Mouse (Mus musculus) liver, postnatal 0 days (tissue): ENCODE results near the gene Gm13078. TPM values are rescaled to one million over a fixed set of nuclear protein-coding genes. Genes with fewer than 3 reads are reported as not detected.

Experiments
- ATAC-seq: fragments of 200-750 bp; cut with Nextera tagmentation; 2 replicates; pipeline ENCODE4 v1.8.0; 2017; ENCODE audit warnings: mild to moderate bottlenecking, moderate library complexity
- DNase-seq: peaks from one replicate; pipeline ENCODE4 v3.0.0-alpha.2; 2016
- H3K27ac ChIP-seq: fragments of 300-500 bp; sonication (generic); 2 replicates; pipeline ENCODE4 v1.5.1; 2014; ENCODE audit warnings: antibody characterized with exemption, moderate library complexity, mild to moderate bottlenecking, low read depth
- H3K27me3 ChIP-seq: fragments of 300-500 bp; sonication (generic); 2 replicates; pipeline ENCODE4 v1.6.1; 2014; ENCODE audit warnings: low read length, control low read depth, mixed read lengths; ENCODE audit not compliant: insufficient read depth
- H3K36me3 ChIP-seq: fragments of 300-500 bp; sonication (generic); replicated peaks from 2 replicates; pipeline ENCODE4 v1.6.1; 2014; ENCODE audit warnings: mild to moderate bottlenecking, control low read depth, low read length, moderate library complexity, mixed read lengths; ENCODE audit not compliant: insufficient read depth
- H3K4me1 ChIP-seq: fragments of 300-500 bp; sonication (generic); 2 replicates; pipeline ENCODE4 v1.6.1; 2014; ENCODE audit warnings: antibody characterized with exemption, mild to moderate bottlenecking, control low read depth; ENCODE audit not compliant: insufficient read depth
- H3K4me2 ChIP-seq: fragments of 300-500 bp; sonication (generic); 2 replicates; pipeline ENCODE4 v1.6.1; 2014; ENCODE audit warnings: low read depth, mild to moderate bottlenecking, low read length, moderate library complexity, mixed read lengths
- H3K4me3 ChIP-seq: fragments of 300-500 bp; sonication (generic); 2 replicates; pipeline ENCODE4 v1.5.1; 2014; ENCODE audit warnings: low read depth, low read length
- H3K9ac ChIP-seq: fragments of 300-500 bp; sonication (generic); replicated peaks from 2 replicates; pipeline ENCODE4 v1.6.1; 2014; ENCODE audit warnings: mild to moderate bottlenecking, moderate library complexity
- H3K9me3 ChIP-seq: fragments of 300-500 bp; sonication (generic); 2 replicates; pipeline ENCODE4 v1.6.1; 2016; ENCODE audit warnings: mild to moderate bottlenecking, control low read depth, low read length, mixed read lengths
- CTCF ChIP-seq: sonication (generic); IDR thresholded peaks from 2 replicates; pipeline ENCODE4 v1.5.1; 2016; ENCODE audit warnings: antibody characterized with exemption, low read depth
- EP300 ChIP-seq: IDR thresholded peaks from 2 replicates; pipeline ENCODE4 v1.6.1; 2016; ENCODE audit warnings: antibody characterized with exemption, low read depth, mild to moderate bottlenecking
- WGBS: fragments of 180-500 bp; shearing (Covaris S2); extraction: QIAGEN DNeasy Blood & Tissue Kit; methylation state at CpG from one replicate; pipeline ENCODE4 v1.1.7; 2014; ENCODE audit not compliant: insufficient replicate concordance; 5-methylcytosine and 5-hydroxymethylcytosine counted together
- polyA plus RNA-seq: library from polyadenylated mRNA; unstranded; fragments of >200 nt; fragmentation: Nextera tagmentation; extraction: Ambion mirVana; gene quantifications from 2 replicates; pipeline ENCODE4 v1.2.1, GENCODE M21; 2015

The Gm13078 gene
- not detected in 2 replicates for polyA plus RNA-seq

GRCm38 (mm10) chr4:143719155-143719554, at the start of gene Gm13078:
Gene Gm13078 (plus strand): TSS chr4:143719455.
- TF ChIP-seq CTCF (no peak), EP300 (no peak)
- ATAC-seq, result no peak
- H3K27ac ChIP-seq, result no peak within 1 kb of the TSS
- WGBS, result 86% methylated on average over 1 of the region's 1 CpGs
- H3K4me2 ChIP-seq, result no peak within 1 kb of the TSS
- no peak within 1 kb of the TSS for H3K4me3 ChIP-seq
- H3K9ac ChIP-seq, result no peak within 1 kb of the TSS
- no peaks in the 10 kb centered on the region for H3K27me3 ChIP-seq
- no peak for DNase-seq
- H3K36me3 ChIP-seq, result no peaks in the 10 kb centered on the region
- 0 out of 2 replicates have a peak, but pooled peaks cover 3% of the 10 kb centered on the region for H3K9me3 ChIP-seq
- no peaks in the 10 kb centered on the region for H3K4me1 ChIP-seq

- DNase-seq, result no peak
- no peak within 1 kb of the TSS for H3K27ac ChIP-seq
- no peaks in the 10 kb centered on the region for H3K27me3 ChIP-seq
- no peaks in the 10 kb centered on the region for H3K4me1 ChIP-seq
- no peak for TF ChIP-seq EP300
- TF ChIP-seq CTCF, result no peak
- 68% methylated on average over 2 of the region's 2 CpGs for WGBS
- no peaks in the 10 kb centered on the region for H3K36me3 ChIP-seq
- H3K4me3 ChIP-seq, result no peak within 1 kb of the TSS
- H3K4me2 ChIP-seq, result no peak within 1 kb of the TSS
- no peak within 1 kb of the TSS for H3K9ac ChIP-seq
- ATAC-seq, result no peak
- no peaks in the 10 kb centered on the region; the same call in 1 of the 2 replicates for H3K9me3 ChIP-seq
Measured at GRCm38 (mm10) chr4:143702611-143703010, 16.6 kb upstream of the Gm13078 start, which contains the start of gene Gm13089. Gene Gm13089 (minus strand): TSS chr4:143702711.

Other genes starting within 250 kb of the Gm13078 start
- not detected in 2 replicates for gene Gm13043, start 208.1 kb upstream of the Gm13078 start, polyA plus RNA-seq
- not detected in 2 replicates for gene Gm13040, start 183.5 kb upstream of the Gm13078 start, polyA plus RNA-seq
- gene BC080695, start 167.8 kb upstream of the Gm13078 start, polyA plus RNA-seq, result not detected in 2 replicates
- gene Gm13057, start 167.7 kb upstream of the Gm13078 start, polyA plus RNA-seq, result not detected in 2 replicates
- not detected in 2 replicates for gene Gm13083, start 104.5 kb upstream of the Gm13078 start, polyA plus RNA-seq
- not detected in 2 replicates for gene Gm13088, start 62.2 kb upstream of the Gm13078 start, polyA plus RNA-seq
- gene Gm13089, start 16.7 kb upstream of the Gm13078 start, polyA plus RNA-seq, result not detected in 2 replicates
- not detected in 2 replicates for gene Gm13023, start 69.9 kb downstream of the Gm13078 start, polyA plus RNA-seq
- not detected in 2 replicates for gene Gm13084, start 96.6 kb downstream of the Gm13078 start, polyA plus RNA-seq
- not detected in 2 replicates for gene Gm13103, start 127.0 kb downstream of the Gm13078 start, polyA plus RNA-seq
- gene Pramef6, start 180.9 kb downstream of the Gm13078 start, polyA plus RNA-seq, result not detected in 2 replicates
- gene Pramef25, start 231.6 kb downstream of the Gm13078 start, polyA plus RNA-seq, result not detected in 2 replicates
- gene Gm13101, start 247.5 kb downstream of the Gm13078 start, polyA plus RNA-seq, result not detected in 2 replicates